Mouse (Mus musculus) lung, adult 2 months (tissue): ENCODE data around the gene Mtg2.

Experiments used
- CTCF ChIP-seq: fragments of 200-500 bp; IDR thresholded peaks from 2 replicates; pipeline ENCODE4 v1.5.1; 2011; ENCODE audit warnings: mild to moderate bottlenecking, low read length, control low read depth; ENCODE audit not compliant: insufficient read depth
- POLR2A ChIP-seq: fragments of 200-500 bp; IDR thresholded peaks from 2 replicates; pipeline ENCODE4 v1.6.1; 2011; ENCODE audit warnings: low read depth, mild to moderate bottlenecking, control low read depth, low read length, borderline replicate concordance; ENCODE audit errors: extremely low read depth

DNA sequence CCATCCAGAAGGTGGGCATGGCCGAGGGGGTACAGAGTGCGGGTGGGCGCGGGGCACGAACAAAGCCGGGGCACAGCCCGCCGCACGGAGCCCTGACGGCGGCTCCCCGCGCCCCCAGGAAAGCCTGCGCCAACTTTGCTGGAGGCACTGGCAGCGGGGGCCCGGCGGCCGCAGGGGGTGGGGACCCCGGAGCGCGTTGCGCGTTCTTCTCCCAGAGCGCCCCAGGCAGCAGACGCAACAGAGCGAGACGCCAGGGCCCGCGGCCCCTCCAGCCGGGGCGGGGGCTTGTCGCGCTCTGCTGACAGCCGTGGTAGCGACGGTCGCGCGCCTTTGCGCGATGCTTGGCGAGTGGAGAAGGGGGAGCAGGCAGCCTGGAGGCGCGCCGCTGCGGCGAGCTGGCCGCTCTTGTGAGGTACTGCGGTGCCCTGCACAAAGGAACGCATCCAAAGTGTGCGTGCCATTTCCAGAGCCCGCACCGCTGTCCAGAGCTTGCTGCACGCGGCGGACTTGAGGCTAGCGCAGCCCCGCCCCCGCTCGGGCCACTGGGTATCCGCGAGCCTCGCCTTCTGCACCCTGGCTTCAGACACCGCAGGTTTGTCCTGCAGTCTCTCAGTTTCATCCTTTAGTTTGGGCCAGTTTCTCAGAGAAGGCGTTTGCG lies 27.4 kb upstream of the Mtg2 start:
- TF ChIP-seq CTCF (no peak), POLR2A (no peak)
